Mouse (Mus musculus) natural killer cell, adult 2 months (primary cell): Measurements from ENCODE around the gene 1700013H16Rik.
"Not testable (repeated sequence)": the region's sequence is repeated elsewhere in the genome, so short reads cannot be mapped to it uniquely, and the experiment has no call there.

Experiments used
- DNase-seq, 2 experiments: peaks; one replicate each; pipeline ENCODE4 v3.0.0; 2022; ENCODE audit warnings: low spot score in 2 of 2

The 1700013H16Rik gene

GRCm38 (mm10) chrX:53757736-53758135, at the start of gene 1700013H16Rik:
Gene 1700013H16Rik, minus strand, starts transcription at chrX:53757831.
- DNase-seq: no peak

GRCm38 (mm10) chrX:53799074-53799473, 41.4 kb upstream of the 1700013H16Rik start:
- no peak for DNase-seq

- not testable (repeated sequence) for DNase-seq
Observed at GRCm38 (mm10) chrX:53797519-53797918, 39.9 kb upstream of the 1700013H16Rik start, which contains the start of gene Xlr. Gene Xlr, minus strand, starts transcription at chrX:53797706.

- DNase-seq: no peak
Observed at GRCm38 (mm10) chrX:53776276-53776675, 18.6 kb upstream of the 1700013H16Rik start, which contains the start of gene Zfp36l3. Gene Zfp36l3, minus strand, starts transcription at chrX:53776394.

GRCm38 (mm10) chrX:53752851-53753250, 4.8 kb downstream of the 1700013H16Rik start:
- DNase-seq: no peak

- no peak for DNase-seq
Observed at GRCm38 (mm10) chrX:53728967-53729366, 28.7 kb downstream of the 1700013H16Rik start.

GRCm38 (mm10) chrX:53724596-53724995, 33.0 kb downstream of the 1700013H16Rik start, which contains the start of gene 4930502E18Rik:
Gene 4930502E18Rik, plus strand, starts transcription at chrX:53724826.
- no peak for DNase-seq

- DNase-seq: no peak
Observed at GRCm38 (mm10) chrX:53716323-53717182, 41.1 kb downstream of the 1700013H16Rik start.

- DNase-seq: no peak
Observed at GRCm38 (mm10) chrX:53715942-53716322, 41.7 kb downstream of the 1700013H16Rik start.

GRCm38 (mm10) chrX:53702673-53703072, 55.0 kb downstream of the 1700013H16Rik start:
- no peak for DNase-seq

- DNase-seq: no peak
Observed at GRCm38 (mm10) chrX:53699225-53699624, 58.4 kb downstream of the 1700013H16Rik start.

- no peak for DNase-seq
Observed at GRCm38 (mm10) chrX:53694008-53694777, 63.4 kb downstream of the 1700013H16Rik start.

GRCm38 (mm10) chrX:53693141-53693540, 64.5 kb downstream of the 1700013H16Rik start:
- no peak for DNase-seq
